Mouse (Mus musculus) spleen, adult 2 months (tissue): ENCODE data around the gene Smad9.

Source experiments
- CTCF ChIP-seq: fragments of 200-500 bp; IDR thresholded peaks from 2 replicates; pipeline ENCODE4 v1.5.1; 2011; ENCODE audit warnings: mild to moderate bottlenecking, inconsistent platforms; ENCODE audit not compliant: insufficient read depth, insufficient read length, insufficient replicate concordance; ENCODE audit errors: extremely low read depth
- POLR2A ChIP-seq: fragments of 200-500 bp; IDR thresholded peaks from 2 replicates; pipeline ENCODE4 v1.6.1; 2011; ENCODE audit warnings: low read depth, low read length, inconsistent platforms

GRCm38 (mm10) chr3:54728100-54728499 lies 27.3 kb upstream of the Smad9 start:
- no peak for TF ChIP-seq CTCF
- no peak for TF ChIP-seq POLR2A
